Mouse (Mus musculus) heart, adult 2 months (tissue): Measurements from ENCODE around the gene Trim56. TPM values are rescaled to one million over a fixed set of nuclear protein-coding genes. Genes with fewer than 3 reads are reported as not detected.

ENCODE experiments used
- DNase-seq, 2 experiments: peaks; one replicate each; pipeline ENCODE4 v3.0.0; 2021
- H3K27ac ChIP-seq: fragments of 200-600 bp; 2 replicates; pipeline ENCODE4 v1.8.1; 2022
- H3K27me3 ChIP-seq: fragments of 200-500 bp; 2 replicates; pipeline ENCODE4 v1.6.1; 2012; ENCODE audit warnings: mild to moderate bottlenecking, low read length, inconsistent platforms, mixed read lengths; ENCODE audit not compliant: control insufficient read depth, insufficient read depth
- H3K36me3 ChIP-seq: fragments of 200-500 bp; 2 replicates; pipeline ENCODE4 v1.6.1; 2012; ENCODE audit warnings: low read length, inconsistent platforms; ENCODE audit not compliant: control insufficient read depth, insufficient read depth
- H3K4me1 ChIP-seq: fragments of 200-500 bp; 2 replicates; pipeline ENCODE4 v1.6.1; 2011; ENCODE audit warnings: low read length; ENCODE audit not compliant: control insufficient read depth, insufficient read depth
- H3K4me3 ChIP-seq: fragments of 200-600 bp; 2 replicates; pipeline ENCODE4 v1.8.1; 2022
- H3K79me2 ChIP-seq: fragments of 200-500 bp; replicated peaks from 2 replicates; pipeline ENCODE4 v1.6.1; 2012; ENCODE audit warnings: mild to moderate bottlenecking, inconsistent platforms, low read length, moderate library complexity, mixed read lengths; ENCODE audit not compliant: control insufficient read depth, insufficient read depth
- H3K9ac ChIP-seq: fragments of 200-500 bp; 2 replicates; pipeline ENCODE4 v1.6.1; 2012; ENCODE audit warnings: low read depth, mild to moderate bottlenecking, control low read depth, inconsistent platforms, low read length, mixed read lengths
- CTCF ChIP-seq: fragments of 200-600 bp; IDR thresholded peaks from 2 replicates; pipeline ENCODE4 v1.8.1; 2022; ENCODE audit warnings: antibody characterized with exemption, mild to moderate bottlenecking, moderate library complexity
- EP300 ChIP-seq: fragments of 200-500 bp; IDR thresholded peaks from 2 replicates; pipeline ENCODE4 v1.6.1; 2011; ENCODE audit warnings: low read depth, low read length, control low read depth; ENCODE audit not compliant: insufficient read depth
- POLR2A ChIP-seq: fragments of 200-500 bp; IDR thresholded peaks from 2 replicates; pipeline ENCODE4 v1.6.1; 2011; ENCODE audit warnings: mild to moderate bottlenecking, low read depth, low read length, control low read depth; ENCODE audit not compliant: insufficient read depth
- WGBS: fragments of 180-500 bp; shearing (Covaris S2); methylation state at CpG from one replicate; pipeline ENCODE4 v1.1.7; 2018; 5-methylcytosine and 5-hydroxymethylcytosine counted together
- intact Hi-C: fragments of 180-260 bp; cut with DNase I; formaldehyde crosslinking; loops from one replicate; pipeline ENCODE4 v1.15.1; 2025
- polyA plus RNA-seq: library from polyadenylated mRNA; depleted of rRNA; stranded (reverse); fragments of >200 nt; gene quantifications from 2 replicates; pipeline ENCODE4 v1.2.3, GENCODE M21; 2012
- total RNA-seq, 2 experiments: library from RNA; stranded (reverse); gene quantifications; 2 replicates each; pipeline ENCODE4 v1.2.3; 2021

Trim56 gene
- total and polyA plus RNA-seq, 3 experiments = 6.9 to 22.2 (median 19.0) TPM

DNA sequence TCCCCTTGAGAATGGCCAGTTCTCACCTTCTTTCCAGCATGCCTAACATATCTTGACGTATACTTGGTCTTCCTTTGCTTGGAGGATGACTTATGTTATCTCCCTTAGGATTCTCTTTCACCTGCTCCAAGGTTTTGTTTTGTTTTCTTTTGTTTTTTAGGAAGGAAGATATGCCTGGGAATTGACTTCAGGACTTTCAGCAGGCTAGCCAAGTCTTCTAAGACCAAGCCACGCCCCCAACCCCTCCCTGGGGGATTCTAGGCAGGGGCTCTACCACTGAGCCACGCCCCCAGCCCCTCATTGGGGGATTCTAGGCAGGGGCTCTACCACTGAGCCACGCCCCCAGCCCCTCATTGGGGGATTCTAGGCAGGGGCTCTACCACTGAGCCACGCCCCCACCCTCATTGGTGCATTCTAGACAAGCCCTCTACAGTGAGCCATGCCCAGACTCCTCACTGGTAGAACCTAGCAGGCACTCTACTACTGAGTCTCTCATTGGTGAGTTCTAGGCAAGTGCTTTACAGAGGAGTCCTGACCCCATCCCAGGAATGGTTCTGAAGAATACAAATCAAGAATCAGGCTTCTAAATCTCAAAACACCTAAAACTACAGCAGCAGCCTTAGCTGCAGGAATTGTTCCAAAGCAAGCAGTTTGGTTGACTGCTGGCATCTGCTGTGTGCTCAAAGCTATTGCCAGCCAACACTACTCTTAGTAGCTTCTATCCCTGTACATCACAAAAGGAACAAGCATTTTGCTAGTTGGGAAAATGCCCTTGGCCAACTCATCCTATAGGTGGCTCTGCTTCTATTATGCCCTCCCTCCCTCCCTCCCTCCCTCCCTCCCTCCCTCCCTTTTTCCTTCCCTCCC, 4.2 kb downstream of the Trim56 start:
- Histone ChIP-seq H3K4me1 (peaks cover 8% of the 10 kb centered on the region), H3K4me3 (no peak overlapping the region), H3K27ac (no peak overlapping the region), H3K9ac (no peak overlapping the region), H3K79me2 (peaks cover 2% of the 10 kb centered on the region; the same call in 1 of the 2 replicates), H3K36me3 (no peaks in the 10 kb centered on the region), H3K27me3 (no peaks in the 10 kb centered on the region)
- TF ChIP-seq POLR2A (no peak), EP300 (no peak)
- intact Hi-C loops = no loop called here
- WGBS = 86% methylated on average over 5 of the region's 5 CpGs
- DNase-seq = no peak

DNA sequence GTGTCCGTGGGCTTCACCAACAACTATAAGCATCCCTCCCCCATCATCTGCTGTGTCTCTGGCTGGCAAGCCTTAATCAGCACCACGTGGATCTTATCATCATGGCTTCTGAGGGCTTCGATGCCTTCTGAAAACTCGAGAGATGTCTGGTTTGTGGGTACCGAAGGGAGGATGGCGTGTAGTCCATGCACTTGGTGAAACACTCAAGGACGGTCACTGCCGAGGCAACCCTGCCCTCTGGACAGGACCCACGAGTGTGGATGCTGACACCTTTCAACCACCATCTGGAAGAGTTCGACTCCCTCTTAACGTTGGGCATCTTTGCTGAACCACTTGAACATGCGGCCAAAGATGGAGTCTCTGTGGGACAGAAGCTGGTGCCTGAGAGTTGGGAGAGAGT, 5.1 kb downstream of the Trim56 start:
- no peak for DNase-seq
- no peak overlapping the region for H3K9ac ChIP-seq
- intact Hi-C loops = no loop called here
- H3K27me3 ChIP-seq = no peaks in the 10 kb centered on the region
- no peaks in the 10 kb centered on the region for H3K36me3 ChIP-seq
- peaks cover 2% of the 10 kb centered on the region; the same call in 1 of the 2 replicates for H3K79me2 ChIP-seq
- WGBS = 87% methylated on average over 12 of the region's 12 CpGs
- no peak overlapping the region for H3K27ac ChIP-seq
- H3K4me3 ChIP-seq = no peak overlapping the region
- H3K4me1 ChIP-seq = peaks cover 6% of the 10 kb centered on the region
- TF ChIP-seq POLR2A (no peak), CTCF (no peak), EP300 (no peak)

- intact Hi-C loops = loop anchor here (10.0 kb wide), 1 partner anchor 185 kb away; no protein-coding TSS in a partner anchor
- DNase-seq = no peak
- Histone ChIP-seq H3K9ac (no peak overlapping the region), H3K36me3 (no peaks in the 10 kb centered on the region), H3K79me2 (peaks cover 1% of the 10 kb centered on the region; the same call in 1 of the 2 replicates), H3K27ac (no peak overlapping the region), H3K27me3 (no peaks in the 10 kb centered on the region), H3K4me3 (no peak overlapping the region), H3K4me1 (peaks cover 4% of the 10 kb centered on the region)
- TF ChIP-seq CTCF = no peak
- no peak for TF ChIP-seq POLR2A
- TF ChIP-seq EP300 = no peak
- 62% methylated on average over 25 of the region's 25 CpGs for WGBS
Observed at GRCm38 (mm10) chr5:137109941-137110593, 5.9 kb downstream of the Trim56 start.

- no peak for DNase-seq
- no peak overlapping the region for H3K9ac ChIP-seq
- no peak overlapping the region for H3K27ac ChIP-seq
- H3K4me3 ChIP-seq = no peak overlapping the region
- TF ChIP-seq POLR2A = no peak
- TF ChIP-seq EP300 = no peak
- TF ChIP-seq CTCF = no peak
- H3K4me1 ChIP-seq = peaks cover 9% of the 10 kb centered on the region
- WGBS = 60% methylated on average over 6 of the region's 6 CpGs
- no peaks in the 10 kb centered on the region for H3K36me3 ChIP-seq
- no peaks in the 10 kb centered on the region for H3K79me2 ChIP-seq
- no peaks in the 10 kb centered on the region for H3K27me3 ChIP-seq
- intact Hi-C loops = loop anchor here (10.0 kb wide), 1 partner anchor 183 kb away; no protein-coding TSS in a partner anchor
Observed at GRCm38 (mm10) chr5:137108111-137108510, 7.9 kb downstream of the Trim56 start.

- no peaks in the 10 kb centered on the region for H3K36me3 ChIP-seq
- intact Hi-C loops = loop anchor here (1.0 to 10.0 kb wide), 4 partner anchors 35 to 183 kb away; partner anchors contain the start of gene Serpine1
- no peak for DNase-seq
Observed at GRCm38 (mm10) chr5:137107670-137108069, 8.3 kb downstream of the Trim56 start.

GRCm38 (mm10) chr5:137107024-137107423, 9.0 kb downstream of the Trim56 start:
- Histone ChIP-seq H3K36me3 (no peaks in the 10 kb centered on the region), H3K27ac (no peak overlapping the region), H3K4me1 (peaks cover 9% of the 10 kb centered on the region), H3K27me3 (no peaks in the 10 kb centered on the region), H3K79me2 (no peaks in the 10 kb centered on the region), H3K4me3 (no peak overlapping the region), H3K9ac (no peak overlapping the region)
- peak; percentile 78 to 86 for DNase-seq
- TF ChIP-seq CTCF (peak; percentile 94), POLR2A (peak; percentile 29; the same call in 1 of the 2 replicates), EP300 (peak; percentile 71; the same call in 1 of the 2 replicates)
- 7% methylated on average over 6 of the region's 6 CpGs for WGBS
- intact Hi-C loops = loop anchor here (1.0 to 10.0 kb wide), 4 partner anchors 34 to 182 kb away; partner anchors contain the start of gene Serpine1

More at GRCm38 (mm10) chr5:137107670-137108069, 8.3 kb downstream of the Trim56 start:
- 76% methylated on average over 8 of the region's 8 CpGs for WGBS
- Histone ChIP-seq H3K9ac (no peak overlapping the region), H3K79me2 (no peaks in the 10 kb centered on the region), H3K27me3 (no peaks in the 10 kb centered on the region), H3K4me3 (no peak overlapping the region), H3K27ac (no peak overlapping the region), H3K4me1 (peaks cover 9% of the 10 kb centered on the region)
- no peak for TF ChIP-seq EP300
- no peak for TF ChIP-seq CTCF
- TF ChIP-seq POLR2A = no peak
